Mouse (Mus musculus) common myeloid progenitor, adult 5-6 weeks (primary cell): ENCODE data around the gene Dab1. TPM values are rescaled to one million over a fixed set of nuclear protein-coding genes. Genes with fewer than 3 reads are reported as not detected.

Source experiments
- ATAC-seq: replicated peaks from 2 replicates; pipeline ENCODE4 v1.8.0; 2016; ENCODE audit warnings: low read depth, mild to moderate bottlenecking, moderate TSS enrichment, inconsistent platforms; ENCODE audit not compliant: poor library complexity, severe bottlenecking
- total RNA-seq: library from RNA; stranded (forward); fragments of 200-1000, 187-1606 nt; gene quantifications from 2 replicates; pipeline ENCODE4 v1.2.3, GENCODE M21; 2017

Gene Dab1
- total RNA-seq, 1 experiment from 2014 or later: not detected

DNA sequence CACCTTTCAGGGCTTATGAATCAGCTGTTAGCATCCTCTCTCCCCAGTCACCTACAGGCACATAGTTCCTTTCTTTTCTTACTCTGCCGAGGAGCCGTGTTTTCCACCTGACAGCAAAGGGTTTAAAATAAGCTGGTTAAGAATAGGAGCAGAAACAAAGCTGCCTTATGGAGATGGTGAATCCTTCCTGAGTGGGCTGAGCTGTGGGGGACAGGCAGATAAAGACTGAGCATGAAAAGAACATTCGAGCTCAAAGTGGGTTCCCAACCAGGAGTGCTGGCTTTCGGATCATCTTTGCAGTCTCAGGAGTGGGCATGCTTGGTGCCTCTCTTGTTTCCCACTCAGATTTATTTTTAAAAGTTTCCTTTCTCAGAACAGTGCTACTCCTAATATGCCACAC is 913.7 kb downstream of the Dab1 start:
- no peak for ATAC-seq

DNA sequence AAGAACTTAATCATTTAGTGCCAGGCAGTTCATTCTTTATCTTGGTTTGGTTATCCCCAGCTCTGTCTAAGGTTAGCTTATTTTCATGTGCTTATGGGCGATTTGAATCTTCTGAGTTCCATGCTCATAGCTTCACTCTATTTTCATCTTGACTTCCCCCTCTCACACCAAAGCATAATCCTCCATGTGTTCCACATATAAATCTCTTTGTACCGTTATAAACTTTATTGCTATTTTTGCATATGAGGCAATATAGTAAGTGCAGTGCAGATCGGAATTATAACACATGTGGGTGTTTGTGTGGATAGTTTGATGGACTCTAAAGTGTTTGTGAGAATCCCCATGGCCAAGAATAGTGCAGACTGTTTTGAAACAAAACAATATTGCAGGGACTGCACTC is 919.3 kb downstream of the Dab1 start:
- no peak for ATAC-seq

DNA sequence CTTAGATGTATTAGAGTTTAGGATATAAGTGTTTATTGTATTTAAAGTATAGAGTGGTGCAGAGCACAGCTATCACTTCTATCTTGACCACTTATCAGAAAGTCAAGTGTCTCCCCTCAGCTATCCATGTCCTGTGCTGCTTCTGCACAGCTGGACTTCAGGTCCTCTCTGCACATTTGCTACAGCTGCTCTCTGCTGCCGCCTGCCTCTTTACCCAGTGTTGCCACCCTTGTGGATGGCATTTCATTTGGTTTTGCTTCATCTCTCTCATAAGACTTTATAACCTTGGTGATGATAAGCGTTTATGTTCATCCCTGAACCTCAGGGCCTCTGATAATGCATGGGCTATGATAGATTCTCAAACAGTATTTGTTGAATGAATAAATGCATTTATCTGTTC is 919.9 kb downstream of the Dab1 start:
- ATAC-seq: no peak

DNA sequence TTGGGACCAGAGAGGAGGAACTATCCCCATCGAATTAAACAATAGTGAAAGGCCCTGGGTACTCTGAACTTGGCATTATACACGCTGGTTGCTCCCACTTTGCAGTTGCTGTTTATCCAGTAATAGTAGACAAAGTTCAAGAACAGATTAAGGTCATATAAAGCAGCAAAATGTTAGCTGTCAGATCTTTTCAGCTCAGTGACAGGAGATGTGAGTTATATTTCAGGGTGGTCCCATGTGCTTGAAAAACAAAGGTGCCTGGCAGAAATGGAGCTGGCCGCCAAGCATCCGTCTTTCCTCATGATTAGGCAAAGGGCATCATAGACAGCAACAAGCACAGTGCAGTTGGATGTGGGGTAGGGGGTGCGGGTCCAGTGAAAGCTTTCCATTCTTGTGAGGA is 927.9 kb downstream of the Dab1 start:
- no peak for ATAC-seq

DNA sequence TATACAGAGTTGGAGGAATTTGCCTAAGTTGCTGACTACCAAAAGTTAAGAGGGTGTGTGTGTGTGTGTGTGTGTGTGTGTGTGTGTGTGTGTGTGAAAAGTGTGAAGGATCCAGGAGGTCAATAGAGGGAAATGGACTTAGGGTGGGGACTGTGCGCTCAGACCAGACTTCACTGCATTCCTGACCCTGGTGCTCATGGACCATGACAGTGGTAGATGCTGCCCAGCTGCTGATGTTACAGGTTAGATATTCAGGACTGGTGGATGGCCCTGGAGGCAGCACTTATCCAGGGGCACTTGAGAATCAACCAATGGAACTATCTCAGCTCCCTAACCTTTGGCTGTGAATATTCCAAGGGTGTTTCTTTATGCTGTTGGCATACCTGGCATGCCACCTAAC is 929.1 kb downstream of the Dab1 start:
- no peak for ATAC-seq

DNA sequence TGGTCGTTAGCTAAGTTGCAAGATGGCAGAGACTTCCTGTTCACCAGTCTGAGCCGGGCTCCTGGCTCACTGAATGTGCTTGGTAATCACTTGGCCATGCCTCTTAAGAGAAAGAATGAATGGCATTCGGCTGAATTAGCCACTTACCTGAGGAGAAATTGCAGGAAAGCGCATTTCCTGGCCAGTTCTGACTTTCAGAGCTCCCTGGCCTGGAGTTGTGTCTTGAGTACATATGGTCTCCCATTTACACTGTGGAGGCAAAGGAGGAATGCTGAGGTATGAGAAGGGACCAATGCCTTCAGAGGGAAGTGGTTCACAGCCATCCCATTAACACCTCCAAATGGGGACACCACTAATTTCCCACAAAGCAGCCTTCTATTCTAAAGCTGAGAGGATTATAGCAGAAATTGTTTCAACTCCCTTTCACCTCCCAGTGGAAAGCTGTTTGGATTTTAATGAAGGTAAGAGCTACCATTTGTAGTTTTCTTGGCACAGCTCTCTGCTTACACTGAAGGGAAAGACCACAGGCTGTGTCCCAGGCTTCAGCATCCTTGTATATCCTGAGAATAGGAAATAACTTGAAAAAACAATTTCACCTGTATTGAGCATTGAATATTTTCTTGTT is 931.5 kb downstream of the Dab1 start:
- no peak for ATAC-seq

DNA sequence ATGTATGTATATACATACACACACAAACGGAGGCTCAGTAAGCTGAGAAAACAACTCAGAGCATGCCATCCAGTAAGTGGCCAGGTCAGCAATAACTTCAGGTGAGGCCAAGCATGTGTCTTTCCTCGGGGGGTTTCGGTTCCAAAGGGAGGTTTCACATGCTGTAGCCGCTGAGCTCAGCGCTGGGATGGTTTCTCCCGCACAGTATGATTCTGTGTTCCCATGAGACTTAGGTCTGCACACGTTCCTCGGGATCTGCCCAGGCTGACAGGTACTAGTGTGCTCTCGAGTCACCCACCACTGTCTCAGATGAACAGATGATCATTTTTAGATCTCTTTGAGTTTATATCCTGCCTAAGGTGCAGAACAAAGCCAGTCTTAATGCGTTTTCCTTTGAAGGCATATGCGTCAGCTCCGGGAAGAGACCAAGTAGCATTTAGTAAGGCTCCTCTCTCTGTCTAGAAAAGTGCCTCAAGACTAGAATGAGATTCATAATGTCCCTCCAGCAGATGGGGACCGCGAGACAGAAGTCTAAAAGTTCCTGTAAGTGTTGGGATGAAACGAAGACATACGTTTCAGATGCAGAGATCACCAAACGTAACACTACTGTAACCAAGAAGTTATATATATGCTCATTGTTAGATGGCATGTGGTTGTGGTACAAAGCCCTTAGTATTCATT is 932.4 kb downstream of the Dab1 start:
- ATAC-seq: no peak

DNA sequence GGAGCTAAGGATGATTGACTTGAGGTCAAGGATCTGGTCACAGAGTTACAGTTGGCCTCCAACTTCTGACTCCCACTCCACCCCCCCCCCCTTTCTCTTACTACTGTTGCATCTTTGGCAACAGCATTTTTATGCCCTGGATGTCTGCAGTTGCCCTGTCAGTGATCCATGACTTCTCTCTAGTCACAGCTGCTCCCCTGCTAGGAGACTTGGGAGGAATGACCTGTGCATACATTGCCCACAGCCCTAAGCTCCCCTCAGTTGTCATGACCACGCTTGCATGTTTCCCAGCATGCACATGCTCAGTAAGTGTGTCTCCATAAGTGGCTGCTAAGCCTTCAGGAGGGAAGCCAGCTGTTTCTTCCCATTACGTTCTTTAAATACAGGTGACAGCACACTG is 936.2 kb downstream of the Dab1 start:
- ATAC-seq: no peak

DNA sequence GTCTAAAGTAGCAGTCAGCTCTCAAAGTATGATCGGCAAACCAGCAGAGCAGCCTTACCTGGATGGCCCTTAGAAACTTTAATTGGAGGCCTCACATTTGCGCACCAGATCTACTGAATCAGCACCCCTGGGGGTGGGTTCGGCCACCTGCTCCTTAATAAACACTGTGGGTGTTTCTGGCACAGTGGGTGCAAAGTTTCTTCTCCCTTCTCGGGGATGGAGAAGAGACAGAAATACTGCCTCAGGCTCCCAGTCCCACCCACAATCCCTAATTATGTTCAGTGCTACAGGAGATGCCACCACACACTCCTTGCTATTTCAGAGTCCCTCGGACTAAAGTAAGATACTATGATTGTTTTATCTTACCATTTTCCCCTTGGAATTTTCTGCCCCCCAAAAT is 944.4 kb downstream of the Dab1 start:
- no peak for ATAC-seq

DNA sequence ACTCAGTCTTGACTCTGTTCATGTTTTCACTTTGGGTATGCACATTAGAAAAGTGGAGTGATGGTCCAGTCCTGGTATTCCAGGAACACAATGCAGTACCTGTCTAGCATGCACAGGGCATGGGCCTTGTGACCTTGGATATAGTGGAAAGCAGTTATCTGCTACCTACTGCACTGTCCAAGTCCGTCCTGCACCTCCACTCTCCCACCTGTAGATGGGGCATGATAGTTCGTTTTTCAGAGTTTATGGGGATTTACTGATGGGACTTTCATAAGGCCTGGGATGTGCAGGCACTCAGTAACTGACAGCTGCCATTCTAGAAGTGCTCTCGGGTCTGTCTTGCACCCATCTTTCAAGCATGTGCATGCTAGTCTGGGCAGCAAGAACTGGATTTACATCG is 951.4 kb downstream of the Dab1 start:
- ATAC-seq: no peak

DNA sequence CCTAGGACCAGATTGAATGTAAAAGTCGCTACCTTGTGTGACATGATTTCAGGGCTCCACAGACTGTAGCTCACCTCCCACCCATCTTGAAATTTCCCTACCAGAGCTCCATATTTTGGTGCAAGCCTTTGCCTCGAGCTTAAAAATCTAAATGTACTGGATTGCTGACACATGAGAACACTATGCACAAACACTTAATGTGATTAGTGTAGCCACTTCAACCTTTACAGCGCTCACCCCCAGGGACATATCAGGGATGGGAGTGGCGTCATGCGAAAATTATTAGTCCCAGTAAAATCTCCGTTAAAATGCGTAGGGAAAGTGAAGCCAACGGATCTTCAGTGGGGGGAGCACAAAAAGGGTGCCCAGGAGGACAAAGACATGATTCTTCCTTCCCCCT is 953.3 kb downstream of the Dab1 start:
- ATAC-seq: no peak

DNA sequence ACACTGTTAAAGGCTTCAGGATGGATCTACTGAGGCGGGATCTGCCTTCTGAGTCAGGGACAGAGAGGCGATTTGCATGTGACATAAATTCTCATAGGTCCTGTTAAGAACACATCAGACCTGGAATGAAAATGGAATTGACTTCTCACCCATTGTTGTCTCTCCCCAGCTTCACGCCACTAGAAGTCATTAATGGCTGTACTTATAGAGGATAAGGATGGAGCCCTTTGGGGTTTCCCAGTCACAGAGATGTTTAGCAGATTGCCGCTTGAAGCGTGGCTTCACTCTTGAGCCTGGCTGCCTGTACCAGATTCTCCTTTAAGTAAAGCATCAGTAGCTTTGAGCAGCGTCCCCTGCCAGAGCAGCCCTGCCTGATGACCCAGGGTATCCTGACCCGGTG is 954.3 kb downstream of the Dab1 start:
- no peak for ATAC-seq

DNA sequence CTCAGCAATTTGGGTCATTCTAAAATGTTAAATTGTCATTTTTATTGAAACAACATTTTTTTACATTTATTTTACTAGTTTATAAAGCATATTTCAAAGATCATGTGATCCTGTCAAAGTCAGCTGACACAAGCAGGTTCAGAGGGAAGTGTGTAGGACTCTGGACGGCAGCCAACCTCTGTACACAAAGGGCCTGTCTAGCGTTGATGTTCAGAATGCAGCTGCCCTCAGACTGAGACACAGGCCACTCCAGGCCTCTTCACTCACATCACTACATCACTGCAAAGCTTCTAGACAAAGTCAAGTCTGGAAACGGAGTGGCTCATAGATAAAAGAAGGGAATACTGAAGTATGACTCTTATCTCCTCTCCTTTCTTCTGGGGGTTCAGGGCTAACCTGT is 959.2 kb downstream of the Dab1 start:
- no peak for ATAC-seq

DNA sequence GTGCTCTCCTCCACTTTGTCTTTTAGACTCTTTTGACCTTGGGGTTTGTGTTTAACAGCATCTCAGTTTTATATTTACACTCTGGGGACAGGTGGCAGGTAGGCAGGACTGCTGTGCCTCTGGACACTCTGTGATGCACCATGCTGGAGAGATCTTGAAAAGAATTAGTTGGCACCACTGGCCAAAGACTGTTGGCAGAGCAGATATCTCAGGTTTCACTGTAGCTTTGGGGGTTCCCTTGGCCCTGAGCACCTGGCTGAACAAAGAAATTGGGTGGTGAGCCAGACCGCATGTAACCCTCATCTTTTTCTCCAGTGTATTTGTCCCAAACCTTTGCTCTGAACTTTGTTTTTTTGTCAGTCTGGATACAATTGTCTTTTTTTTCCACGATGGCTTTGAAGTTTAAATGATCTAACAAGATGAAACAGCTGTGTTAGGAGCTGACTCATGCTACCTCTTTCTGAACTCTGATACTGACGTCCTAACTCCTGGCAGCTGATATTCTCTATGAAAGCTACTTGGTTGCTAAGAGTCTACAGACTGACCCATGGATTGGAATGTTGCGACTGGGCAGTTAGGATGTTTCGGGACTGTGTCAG is 960.9 kb downstream of the Dab1 start:
- ATAC-seq: no peak

DNA sequence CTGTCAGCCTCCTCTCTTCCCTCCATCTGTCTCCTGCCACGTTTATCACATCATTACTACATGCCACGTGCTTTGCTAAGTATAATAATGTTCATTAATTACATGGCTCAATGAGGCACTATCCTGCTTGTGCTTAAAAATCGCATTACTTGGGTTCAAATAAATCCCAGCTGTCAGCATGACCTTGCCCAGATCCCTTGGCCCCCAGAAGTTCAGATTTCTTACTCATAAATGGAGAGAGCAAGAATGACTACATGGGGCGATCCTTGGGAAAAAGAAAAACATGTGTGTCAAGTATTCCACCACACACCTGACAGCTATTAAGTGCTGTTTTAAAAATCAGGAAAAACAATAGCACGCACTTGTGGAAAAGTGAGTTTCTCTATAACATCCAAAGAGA is 963.6 kb downstream of the Dab1 start:
- ATAC-seq: no peak

DNA sequence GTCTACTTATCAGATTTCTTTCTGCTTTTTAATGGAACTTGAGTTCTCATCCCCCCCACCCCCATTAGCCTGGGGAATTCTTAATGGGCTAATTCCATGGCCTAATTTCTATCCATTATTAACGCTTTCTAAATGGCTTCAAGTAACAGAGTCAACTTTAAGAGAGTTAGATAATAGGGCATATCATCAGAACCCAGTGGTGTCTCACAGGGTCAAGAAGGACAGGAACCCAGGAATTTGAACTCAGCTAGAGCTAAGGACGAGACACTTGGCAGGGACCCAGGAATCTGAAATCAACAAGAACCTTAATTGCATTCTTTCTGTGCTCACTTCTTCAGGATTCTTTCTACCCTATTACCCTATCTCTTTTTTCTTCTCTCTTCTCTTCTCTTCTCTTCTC is 968.7 kb downstream of the Dab1 start:
- no peak for ATAC-seq

DNA sequence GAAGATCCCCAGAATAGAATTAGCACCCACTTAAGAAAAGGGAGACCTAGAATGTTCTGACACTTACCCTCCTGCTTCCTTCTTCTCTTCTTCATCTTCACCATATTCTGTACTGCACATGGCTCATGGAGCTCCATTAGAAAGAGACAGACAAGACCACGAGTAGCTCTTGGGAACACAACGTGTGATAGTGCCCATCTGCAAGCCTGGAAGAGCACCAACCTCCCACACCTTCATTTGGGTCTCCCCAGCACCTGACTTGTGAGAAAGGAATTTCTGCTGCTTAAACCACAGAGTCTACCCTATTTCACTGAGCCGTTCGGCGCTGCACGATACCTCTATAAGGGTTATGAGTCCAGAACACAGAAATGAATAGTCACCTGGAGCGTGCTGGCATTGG is 977.8 kb downstream of the Dab1 start:
- ATAC-seq: no peak

DNA sequence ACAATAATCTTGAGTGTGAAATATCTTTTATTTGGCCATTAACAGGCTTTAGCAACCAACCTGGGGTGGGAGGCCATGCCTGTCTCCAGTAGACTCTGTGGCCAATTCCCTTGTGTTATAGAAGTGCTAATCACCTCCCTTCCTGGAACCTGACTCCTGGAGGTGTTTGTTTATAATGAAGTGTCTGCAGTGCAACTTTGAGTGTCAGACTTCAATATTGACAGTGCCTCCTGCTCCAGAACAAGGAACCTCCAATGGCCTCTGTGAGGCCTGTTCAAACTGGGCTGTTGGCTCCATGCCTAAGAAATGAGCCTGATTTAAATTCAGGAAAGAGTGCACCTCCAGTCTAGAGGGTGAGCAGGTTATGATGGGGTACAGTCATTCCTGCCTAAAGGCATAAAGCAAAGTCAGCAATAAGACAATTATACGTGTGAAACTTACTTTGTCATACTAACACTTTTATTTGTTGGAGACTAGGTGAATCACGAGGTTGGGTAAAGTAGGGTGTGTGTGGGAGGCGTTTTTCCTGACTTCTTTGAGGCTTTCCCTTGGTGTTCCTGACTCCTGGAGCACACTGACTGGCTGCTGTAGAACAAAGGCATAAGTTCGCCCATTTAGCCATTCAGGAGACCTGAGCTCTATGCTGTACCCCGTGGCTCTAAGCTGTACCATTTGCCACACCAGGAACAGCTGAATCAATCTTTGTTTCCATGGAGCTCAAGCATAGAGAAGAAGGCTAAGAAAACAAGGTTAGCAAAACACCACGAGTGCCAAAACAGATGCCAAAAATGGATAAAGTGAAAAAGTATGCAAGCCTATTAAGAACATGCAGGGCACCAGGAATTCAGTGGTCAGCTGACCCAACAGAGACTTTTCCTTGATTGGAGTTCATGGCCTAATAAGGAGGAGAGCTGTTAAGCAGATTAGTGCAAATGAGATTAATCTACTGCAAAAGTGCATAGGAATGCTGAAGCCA is 978.6 kb downstream of the Dab1 start:
- no peak for ATAC-seq

DNA sequence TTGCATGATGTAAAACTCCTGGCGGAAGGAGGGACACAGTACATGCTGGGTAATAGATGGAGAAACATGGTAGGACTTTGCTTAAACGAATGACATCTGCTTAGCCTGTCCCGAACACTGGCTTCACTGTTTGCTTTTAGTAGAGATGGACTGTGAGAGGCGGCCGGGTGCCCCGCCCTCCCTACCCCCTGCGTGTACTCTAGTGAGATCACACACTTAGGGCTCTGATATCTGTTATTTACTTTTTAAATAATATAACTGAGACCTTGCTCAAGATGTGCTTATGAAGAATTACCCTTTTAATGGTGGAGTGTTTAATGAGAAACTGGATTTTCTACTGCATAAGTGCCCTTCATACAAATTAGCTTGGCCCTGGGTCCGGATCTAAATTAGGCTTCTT is 983.6 kb downstream of the Dab1 start:
- no peak for ATAC-seq

DNA sequence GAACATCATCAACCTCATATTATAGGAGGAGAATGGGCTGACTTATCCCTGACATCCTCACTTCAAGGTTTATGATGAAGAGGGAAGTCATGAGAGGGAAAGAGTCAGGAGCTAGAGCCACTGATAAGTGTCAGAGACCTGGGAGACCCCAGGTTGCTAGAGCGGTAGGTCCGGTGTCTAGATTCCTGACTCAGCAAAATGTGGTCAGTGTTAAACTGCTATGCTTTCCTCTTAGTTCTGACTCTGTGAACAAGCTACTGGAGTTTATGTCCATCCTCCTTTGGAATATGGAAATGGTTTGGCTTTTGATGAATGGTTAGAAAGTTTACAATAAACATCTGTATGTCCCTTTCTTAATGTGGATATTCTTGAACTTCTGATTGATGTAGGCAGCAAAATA is 985.1 kb downstream of the Dab1 start:
- no peak for ATAC-seq

DNA sequence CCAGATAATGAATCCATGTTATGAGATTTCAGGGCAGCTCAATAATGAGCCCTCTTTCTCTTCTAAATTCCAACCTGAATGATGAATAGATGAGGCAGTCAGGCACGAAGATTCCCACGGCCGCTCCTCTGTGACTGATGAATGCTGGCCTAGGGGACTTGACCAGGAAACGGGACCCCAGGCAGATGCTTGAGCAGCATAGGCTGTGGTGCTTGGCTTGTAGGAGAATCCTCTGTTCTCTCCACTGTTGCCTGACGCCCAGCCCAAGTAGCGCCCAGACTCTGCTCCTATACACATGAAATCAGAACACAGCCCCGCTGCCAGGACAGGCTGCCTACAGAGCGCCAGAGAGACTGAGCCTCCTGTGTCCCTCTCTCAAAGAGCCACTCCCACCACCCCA is 987.7 kb downstream of the Dab1 start:
- no peak for ATAC-seq
